Mouse (Mus musculus) v-Abl transformed pro-B cells (cell line): ENCODE measurements at regions not wholly inside any gene's neighbourhood (a gene's known extent, or its start where the extent isn't known, plus 50 kb on each side); places are given as distances from the start of the nearest gene placed in this dataset.

Experiments used
- in situ Hi-C, 2 experiments: fragments of 400-800 bp; cut with MboI; formaldehyde crosslinking; loops; one replicate each; pipeline ENCODE4 v1.15.1; 2025; ENCODE audit not compliant: unreplicated experiment in 2 of 2

DNA sequence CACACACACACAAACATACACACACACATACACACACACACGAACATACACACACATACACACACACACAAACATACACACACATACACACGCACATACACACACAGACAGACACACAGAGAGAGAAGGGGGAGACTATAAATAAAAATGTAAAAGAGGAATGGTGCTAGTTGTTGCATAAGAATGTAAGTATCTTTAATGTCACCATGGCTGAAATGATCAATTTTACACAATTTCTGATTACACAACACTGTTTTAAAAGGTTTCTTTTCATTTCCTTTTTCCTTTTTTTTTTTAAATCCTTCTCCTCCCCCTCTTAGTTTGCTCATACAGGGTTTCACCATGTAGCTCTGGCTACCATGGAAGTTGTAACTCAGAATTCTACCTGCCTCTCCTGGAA is 125.9 kb upstream of the Atp6ap2 start:
- in situ Hi-C loops = no loop called here

DNA sequence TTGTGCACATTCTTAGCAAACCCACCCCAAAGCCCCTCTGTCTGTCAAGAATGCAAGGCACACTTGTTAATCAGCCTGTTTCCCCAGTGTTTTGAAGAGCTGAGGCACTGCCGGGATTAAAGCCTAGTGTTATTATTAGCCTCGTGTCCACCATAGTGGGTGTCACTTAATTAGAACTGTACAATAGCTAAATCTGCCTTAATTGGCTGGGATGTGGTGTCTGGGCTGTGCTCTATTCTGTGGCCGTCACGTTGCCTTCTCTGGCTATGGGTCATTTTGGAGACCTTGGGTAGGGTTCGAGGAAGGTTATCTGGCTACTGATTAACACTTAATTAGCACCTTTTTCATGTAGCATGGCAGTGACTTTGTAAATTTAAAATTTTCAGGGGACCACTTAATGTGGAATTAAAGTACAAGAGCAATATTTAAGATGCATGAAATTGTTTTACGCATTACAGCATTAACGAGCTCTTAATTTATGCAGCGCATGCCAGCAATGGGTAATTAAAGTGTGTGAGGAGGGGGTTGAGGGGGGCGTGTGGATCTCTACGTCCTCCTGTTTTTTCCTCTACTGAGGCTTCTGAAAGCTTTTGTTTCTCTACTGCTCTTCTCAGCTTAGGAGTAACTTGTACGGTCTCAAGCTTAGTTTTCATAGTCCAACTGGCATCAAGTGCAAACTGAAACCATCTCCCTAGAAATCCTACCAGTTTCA is 124.5 kb upstream of the Atp6ap2 start:
- in situ Hi-C loops = no loop called here

DNA sequence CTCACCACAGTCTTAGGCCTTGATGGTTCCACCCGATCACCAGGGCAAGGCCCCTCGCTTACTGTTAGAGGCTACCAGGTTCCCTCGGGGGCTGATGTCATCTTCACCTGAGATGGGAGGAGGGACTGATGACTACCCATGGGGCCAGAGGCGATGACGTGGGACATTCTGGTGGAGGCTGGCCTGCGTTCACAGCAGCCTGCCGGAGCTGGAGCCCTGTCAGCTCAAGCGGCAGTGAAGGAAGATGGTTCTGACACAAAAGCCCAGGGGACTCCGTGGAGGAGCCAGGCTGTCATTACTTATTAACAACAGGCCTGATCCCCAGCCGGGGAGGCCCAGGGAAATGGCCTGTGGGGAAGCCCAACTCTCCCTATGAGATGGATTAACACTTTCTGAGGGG is 121.3 kb upstream of the Atp6ap2 start:
- in situ Hi-C loops = no loop called here

DNA sequence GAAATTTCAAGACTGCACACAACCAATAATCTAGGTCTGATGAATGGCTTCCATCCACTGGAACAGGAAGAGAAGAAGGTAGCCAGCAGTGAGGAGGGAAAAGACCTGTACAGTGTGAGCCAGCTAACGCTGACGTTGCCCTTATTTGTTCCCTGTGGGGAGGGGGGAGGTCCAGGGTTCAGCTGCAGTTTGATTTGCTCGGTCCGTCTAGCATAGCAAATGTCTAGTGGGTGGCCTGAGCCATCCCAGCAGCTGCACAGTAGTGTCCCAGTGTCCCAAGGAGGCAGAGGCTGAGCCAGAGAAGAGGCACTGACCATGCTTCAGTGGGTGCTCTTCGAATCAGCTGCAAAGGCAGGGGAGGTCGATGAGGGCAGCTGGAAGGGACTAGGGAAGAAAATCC is 120.7 kb upstream of the Atp6ap2 start:
- in situ Hi-C loops = no loop called here

DNA sequence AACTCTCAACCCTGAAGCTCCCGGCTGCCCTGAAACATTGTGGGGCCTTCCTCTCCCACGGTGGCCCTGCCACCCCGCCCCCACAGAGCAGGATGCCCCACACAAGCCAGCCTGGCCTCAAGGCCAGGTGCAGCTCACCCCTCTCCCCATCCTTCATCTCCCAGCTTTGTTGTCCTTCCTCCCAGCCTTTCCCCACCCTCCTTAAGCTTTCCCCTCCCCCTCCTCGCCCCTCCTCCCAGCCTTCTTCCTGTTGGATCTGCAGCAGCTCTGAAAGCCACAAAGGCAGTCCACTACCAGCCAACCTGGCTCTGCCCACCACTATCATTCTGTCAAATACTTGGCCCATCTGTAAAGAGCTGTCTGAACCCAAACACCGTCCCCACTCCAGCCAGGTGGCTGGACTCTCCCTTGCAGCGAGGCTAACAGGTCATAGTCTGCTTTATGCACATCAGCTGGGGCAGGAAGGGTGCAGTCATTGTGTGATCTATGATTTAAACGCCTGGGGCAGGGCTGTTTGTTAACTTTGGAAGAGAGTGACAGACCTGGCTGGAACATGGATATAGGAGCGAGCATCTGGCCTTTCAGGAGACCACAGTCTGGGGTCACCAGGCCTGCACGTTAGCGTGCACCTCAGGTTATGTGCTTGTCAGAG is 119.9 kb upstream of the Atp6ap2 start:
- in situ Hi-C loops = no loop called here

DNA sequence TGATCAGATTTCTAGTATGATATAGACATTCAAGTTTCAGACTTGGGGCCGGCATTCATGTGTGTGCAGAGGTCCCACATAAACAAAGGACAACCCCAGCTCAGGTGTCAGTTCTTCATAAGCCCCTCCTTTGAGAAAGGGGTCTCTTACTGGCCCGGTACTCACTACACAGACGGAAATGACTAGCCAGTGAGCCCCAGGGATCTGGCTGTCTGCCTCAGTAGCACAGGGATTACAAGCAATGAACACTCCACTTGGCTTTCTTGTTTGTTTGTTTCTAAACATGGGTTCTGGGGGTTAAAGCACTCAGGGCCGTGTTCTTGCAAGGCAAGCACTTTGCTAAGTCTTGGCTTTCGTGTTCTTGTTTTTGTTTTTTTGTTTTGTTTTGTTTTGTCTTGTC is 115.3 kb upstream of the Atp6ap2 start:
- in situ Hi-C loops = no loop called here

DNA sequence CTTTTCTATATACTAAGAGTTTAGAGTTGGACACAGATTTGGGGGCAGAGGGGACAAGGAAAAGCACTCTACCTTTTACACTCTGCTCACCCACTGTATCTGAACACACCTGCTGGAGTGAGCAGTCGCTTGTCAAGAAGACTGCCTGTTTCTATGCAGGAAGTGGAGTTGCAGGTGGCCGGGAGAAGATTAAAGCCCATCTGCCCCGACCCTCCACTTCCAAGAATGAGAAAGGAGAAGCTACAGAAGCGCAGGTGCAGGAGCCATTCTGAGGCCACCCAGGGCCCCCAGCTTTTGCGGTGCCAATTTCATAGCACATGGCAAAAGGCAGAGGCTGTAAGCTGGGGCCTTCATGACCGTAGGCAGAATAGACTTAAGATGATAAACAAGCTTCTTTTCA is 108.4 kb upstream of the Atp6ap2 start:
- in situ Hi-C loops = no loop called here

DNA sequence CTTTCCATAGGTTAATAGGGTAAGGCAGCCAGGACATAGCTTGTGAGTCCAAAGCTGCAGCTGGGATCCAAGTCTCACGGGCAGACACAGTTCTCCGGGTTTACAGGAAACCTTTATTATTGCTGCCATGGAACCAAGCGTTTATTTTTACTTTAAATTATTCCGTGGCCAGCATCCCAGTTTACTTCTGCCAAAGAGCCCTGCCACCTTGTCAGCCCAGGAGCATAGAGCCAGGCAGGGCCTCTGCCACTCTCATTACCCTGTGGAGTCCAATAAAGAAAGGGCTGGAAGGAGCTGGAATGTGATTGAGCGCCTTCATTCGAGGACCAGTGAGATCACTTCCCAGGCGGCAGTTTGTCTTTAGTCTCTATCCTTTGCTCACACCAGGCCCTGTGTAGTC is 96.6 kb upstream of the Atp6ap2 start:
- in situ Hi-C loops = no loop called here

DNA sequence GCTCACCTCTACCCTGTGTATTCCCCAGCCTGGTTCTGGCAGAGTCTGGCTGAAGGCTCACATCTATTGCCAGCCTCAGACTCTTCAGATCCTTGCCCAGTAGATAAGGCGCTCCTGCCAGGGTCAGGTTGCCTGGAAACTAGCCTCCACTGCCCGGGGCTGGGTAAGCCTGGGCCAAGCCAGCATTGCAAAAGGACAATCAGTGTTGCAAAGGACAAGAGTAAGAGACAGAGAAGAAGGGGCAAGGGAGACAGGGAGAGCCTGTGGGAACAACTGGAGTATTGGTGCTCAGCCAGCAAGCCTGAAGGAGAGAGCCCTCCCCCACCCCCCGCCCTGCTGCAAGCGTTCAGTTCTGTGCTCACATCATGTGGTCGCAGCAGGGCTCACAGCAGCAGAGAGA is 94.4 kb upstream of the Atp6ap2 start:
- in situ Hi-C loops = no loop called here

DNA sequence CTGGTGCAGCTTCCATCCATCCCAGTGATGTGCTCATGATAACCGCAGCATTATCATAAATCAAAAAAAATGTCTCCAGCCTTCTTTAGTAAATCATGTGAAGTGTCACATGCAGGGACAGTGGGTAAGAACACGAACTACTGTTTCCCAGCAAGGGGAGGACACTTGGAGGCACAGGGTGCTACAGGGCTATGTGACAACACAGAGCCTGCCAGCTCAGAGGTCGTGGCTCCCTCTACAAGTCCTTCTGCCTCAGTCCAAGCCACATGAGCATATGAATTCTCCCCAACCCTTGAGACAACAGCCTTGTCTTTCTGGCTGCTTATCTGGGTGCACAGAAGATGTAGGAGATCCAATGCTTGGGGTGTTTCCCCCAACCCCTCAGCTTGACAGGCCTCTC is 93.7 kb upstream of the Atp6ap2 start:
- in situ Hi-C loops = no loop called here

DNA sequence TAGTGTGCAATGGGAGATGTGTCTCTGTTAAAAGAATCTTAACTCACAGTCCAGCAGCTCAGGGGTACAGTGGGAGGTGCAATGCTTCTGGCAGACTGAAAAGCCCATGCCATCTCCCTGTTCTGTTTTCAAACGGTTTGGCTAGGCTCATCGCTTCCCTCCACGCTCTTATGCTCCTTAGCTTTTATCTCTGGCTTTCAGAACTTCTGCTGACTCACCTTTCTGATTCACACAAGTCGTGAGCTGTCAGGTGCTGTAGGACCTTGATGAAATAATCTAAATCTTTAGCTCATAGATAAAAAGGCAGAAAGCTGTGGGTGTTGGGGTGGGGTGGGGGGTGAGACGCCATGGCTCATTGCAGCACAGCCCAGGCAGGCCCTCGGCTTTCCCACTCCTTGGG is 93.1 kb upstream of the Atp6ap2 start:
- in situ Hi-C loops = no loop called here

DNA sequence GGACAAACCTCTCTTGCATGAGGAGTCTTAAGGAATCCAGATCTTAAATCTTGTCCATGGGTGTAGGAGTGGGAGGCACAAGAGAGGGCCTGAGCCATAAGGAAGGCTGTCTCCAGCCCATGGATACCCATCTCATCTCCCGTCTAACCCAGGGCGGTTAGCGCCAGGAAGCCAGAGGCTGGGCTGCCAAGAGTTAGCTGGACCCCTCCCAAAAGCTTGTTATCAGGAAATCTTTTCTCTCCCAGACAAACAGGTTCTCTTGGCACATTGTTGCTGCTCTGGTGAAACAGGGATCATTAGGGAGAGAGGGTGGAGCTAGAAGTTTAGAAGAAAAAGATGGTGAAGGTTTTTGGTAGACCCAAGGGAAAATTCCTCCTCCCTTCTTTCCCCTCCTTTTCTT is 87.0 kb upstream of the Atp6ap2 start:
- in situ Hi-C loops = loop anchor here (25.0 kb wide), 3 partner anchors 888 to 1913 kb away; no protein-coding TSS in a partner anchor

DNA sequence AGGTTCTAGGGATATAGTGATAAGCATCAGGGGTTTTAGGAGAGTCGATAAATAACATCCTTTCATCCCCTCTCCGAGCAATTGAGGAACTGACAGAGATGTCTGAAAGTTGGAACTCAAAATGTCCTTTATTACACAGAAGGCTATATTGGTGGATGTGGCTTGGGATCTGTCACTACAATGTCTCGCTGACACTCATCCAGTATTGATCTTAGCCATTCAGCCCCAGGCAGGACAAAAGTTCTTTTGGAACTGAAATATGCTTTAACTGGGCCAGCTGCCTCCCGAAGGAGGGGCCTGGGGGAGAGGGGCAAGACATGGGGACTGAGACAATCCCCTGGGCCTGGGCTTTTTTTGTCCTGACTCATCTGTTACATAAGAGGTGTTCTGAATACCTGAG is 85.2 kb upstream of the Atp6ap2 start:
- in situ Hi-C loops = loop anchor here (25.0 kb wide), 3 partner anchors 890 to 1915 kb away; no protein-coding TSS in a partner anchor

DNA sequence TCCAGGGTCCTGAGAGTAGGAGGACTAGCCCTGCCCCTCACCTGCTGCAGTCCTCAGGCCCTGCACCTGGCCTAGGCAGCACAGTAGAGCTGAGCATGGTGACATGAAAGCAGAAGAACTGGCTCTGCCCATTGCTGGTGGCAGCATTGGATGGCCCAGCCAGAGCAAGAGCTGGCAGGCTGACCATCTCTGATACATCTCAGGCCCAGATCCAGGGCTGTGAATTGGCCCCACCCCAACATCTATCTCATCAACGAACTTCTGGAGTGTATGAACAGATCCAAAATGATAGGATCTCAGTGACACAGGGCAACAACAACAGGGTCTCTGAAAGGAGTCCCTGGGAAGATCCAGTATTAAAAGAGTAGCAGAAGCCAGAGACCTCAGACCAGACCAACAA is 84.0 kb upstream of the Atp6ap2 start:
- in situ Hi-C loops = loop anchor here (25.0 kb wide), 3 partner anchors 891 to 1916 kb away; no protein-coding TSS in a partner anchor

DNA sequence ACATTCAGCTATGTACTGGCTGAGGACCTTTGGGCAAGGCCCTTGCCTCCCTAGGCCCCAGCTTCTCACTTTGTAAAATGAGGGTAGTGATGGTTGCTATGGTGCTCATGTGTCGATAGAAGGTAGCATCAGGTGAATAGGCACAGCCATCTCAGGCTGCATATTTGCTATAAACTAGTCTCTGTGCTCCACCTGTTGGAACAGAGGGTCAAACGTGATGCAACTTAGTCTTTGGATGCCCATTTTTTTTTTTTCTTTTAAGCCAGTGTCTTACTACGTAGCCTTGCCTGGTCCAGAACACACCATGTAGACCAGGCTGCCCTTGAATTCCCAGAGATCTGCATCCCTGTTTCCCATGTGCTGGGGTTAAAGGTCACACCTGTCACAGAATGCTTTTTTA is 76.5 kb upstream of the Atp6ap2 start:
- in situ Hi-C loops = loop anchor here (25.0 kb wide), 3 partner anchors 899 to 1924 kb away; no protein-coding TSS in a partner anchor

DNA sequence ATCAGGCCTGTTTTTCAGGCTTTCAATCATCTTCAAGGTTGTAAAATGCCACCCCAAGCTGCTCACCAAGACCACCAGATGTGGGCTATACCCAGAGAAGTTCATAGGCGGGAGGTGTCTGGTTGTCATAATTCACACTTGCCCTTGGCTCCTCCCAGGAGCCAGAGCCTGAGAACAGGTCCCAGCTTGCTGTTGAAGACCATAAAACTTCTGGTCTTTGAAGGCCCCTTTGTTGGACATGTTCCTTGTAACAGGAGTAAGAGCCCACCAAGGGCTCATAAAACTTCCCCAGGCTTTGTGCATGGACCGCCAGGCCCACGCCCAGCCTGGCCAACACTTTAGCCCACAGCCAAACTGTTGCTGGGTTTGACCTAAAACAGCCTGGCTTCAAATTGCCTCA is 62.6 kb upstream of the Atp6ap2 start:
- in situ Hi-C loops = no loop called here

DNA sequence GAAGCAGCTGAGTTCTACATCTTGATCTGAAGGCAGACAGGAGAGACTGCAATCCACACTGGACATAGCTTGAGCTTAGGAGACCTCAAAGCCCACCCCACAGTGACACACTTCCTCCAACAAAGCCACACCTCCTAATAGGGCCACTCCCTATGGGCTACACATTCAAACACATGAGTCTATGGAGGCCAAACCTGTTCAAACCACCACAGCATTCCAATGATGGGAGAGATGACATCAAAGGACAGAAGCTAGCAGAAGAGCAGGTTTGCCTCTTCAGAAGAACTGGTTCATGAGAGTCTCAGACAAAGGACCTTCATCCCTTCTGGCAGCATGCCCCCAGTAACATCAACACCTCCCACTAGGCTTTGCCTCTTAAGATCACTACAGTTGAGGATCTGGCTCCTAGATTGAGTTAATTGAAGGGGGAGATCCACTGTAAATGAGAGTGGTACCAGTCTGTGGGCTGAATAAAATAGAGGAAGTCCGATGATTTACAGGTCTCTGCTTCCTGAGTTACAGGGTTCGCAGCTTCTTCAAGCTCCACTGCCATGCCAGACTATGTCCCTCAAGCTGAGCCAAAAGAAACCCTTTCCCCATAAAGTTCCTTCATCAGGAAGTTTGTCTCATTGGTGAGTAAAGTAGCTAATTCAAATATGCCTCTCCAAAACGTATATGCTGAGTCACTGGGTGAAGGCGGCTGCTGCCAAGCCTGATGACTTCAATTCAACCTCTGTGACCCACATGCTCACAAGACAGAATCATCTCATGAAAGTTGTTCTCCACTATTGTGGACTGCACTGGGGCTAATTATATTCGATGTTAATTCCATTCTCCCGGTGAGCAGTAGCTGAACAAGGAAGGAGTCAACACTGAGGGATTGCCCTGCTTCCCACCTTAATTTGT is 56.9 kb upstream of the Atp6ap2 start:
- in situ Hi-C loops = loop anchor here in 1 of 2 experiments (10.0 kb wide), 1 partner anchor 324 kb away; no protein-coding TSS in a partner anchor
